Mouse (Mus musculus) intestine, postnatal 0 days (tissue): ENCODE measurements around the gene Ncam1. TPM values are rescaled to one million over a fixed set of nuclear protein-coding genes. Genes with fewer than 3 reads are reported as not detected.
A peak's percentile ranks its signal among the peaks of the same experiment; 100 is the strongest.

Source experiments
- ATAC-seq: fragments of 200-750 bp; cut with Nextera tagmentation; 2 replicates; pipeline ENCODE4 v1.8.0; 2017; ENCODE audit warnings: mild to moderate bottlenecking, moderate TSS enrichment, moderate library complexity
- H3K27ac ChIP-seq: fragments of 300-500 bp; sonication (generic); 2 replicates; pipeline ENCODE4 v1.5.1; 2014; ENCODE audit warnings: mild to moderate bottlenecking, low read depth, low read length, moderate library complexity
- H3K27me3 ChIP-seq: fragments of 300-500 bp; sonication (generic); replicated peaks from 2 replicates; pipeline ENCODE4 v1.6.1; 2014; ENCODE audit warnings: low read length, mixed read lengths; ENCODE audit not compliant: control insufficient read depth, insufficient read depth
- H3K36me3 ChIP-seq: fragments of 300-500 bp; sonication (generic); 2 replicates; pipeline ENCODE4 v1.6.1; 2014; ENCODE audit warnings: mild to moderate bottlenecking, moderate library complexity; ENCODE audit not compliant: control insufficient read depth, insufficient read depth
- H3K4me1 ChIP-seq: fragments of 300-500 bp; sonication (generic); replicated peaks from 2 replicates; pipeline ENCODE4 v1.6.1; 2014; ENCODE audit warnings: antibody characterized with exemption, low read length, mixed read lengths; ENCODE audit not compliant: control insufficient read depth, insufficient read depth
- H3K4me2 ChIP-seq: fragments of 300-500 bp; sonication (generic); replicated peaks from 2 replicates; pipeline ENCODE4 v1.6.1; 2014; ENCODE audit warnings: low read depth, mild to moderate bottlenecking, moderate library complexity
- H3K4me3 ChIP-seq: fragments of 300-500 bp; sonication (generic); 2 replicates; pipeline ENCODE4 v1.5.1; 2014; ENCODE audit warnings: low read depth, low read length
- H3K9ac ChIP-seq: fragments of 300-500 bp; sonication (generic); 2 replicates; pipeline ENCODE4 v1.6.1; 2014; ENCODE audit warnings: mild to moderate bottlenecking, low read depth, low read length
- H3K9me3 ChIP-seq: fragments of 300-500 bp; sonication (generic); 2 replicates; pipeline ENCODE4 v1.6.1; 2016; ENCODE audit warnings: mixed run types; ENCODE audit not compliant: control insufficient read depth
- CTCF ChIP-seq: sonication (generic); IDR thresholded peaks from 2 replicates; pipeline ENCODE4 v1.5.1; 2016; ENCODE audit warnings: low read depth, mild to moderate bottlenecking, control low read depth, antibody characterized with exemption, moderate library complexity
- WGBS: fragments of 180-500 bp; shearing (Covaris S2); extraction: QIAGEN DNeasy Blood & Tissue Kit; methylation state at CpG from one replicate; pipeline ENCODE4 v1.1.7; 2014; 5-methylcytosine and 5-hydroxymethylcytosine counted together
- polyA plus RNA-seq: library from polyadenylated mRNA; unstranded; fragments of >200 nt; fragmentation: Nextera tagmentation; extraction: Ambion mirVana; gene quantifications from 2 replicates; pipeline ENCODE4 v1.2.1, GENCODE M21; 2015

Gene Ncam1
- polyA plus RNA-seq = 23.2 and 23.7 TPM in 2 replicates

DNA sequence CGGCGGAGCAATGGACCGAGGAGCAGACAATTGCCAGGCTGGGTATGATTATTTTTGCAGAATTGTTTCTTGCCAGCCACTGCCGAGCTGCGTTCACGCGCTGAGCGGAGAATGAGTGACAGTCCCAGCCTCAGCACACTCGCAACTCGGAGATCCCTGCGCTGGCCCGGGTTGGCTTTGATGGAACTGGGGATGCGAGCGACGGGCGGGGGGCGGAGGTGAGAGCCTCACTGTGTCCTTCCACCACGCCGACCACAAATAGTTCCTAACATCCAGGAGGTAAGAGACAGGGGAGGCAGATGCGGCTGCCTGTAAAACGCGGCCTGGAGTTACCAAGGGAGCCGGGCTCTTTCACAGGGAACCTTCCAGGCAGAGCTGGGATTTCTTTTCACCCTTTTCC is at the start of gene Ncam1:
TSS of gene Ncam1 (minus strand) at position 120 of the 400 bp plus-strand sequence.
- H3K4me2 ChIP-seq = peak within 1 kb of the TSS; percentile 69
- TF ChIP-seq CTCF = 0 out of 2 replicates have a peak, but pooled peaks have one; percentile 4
- H3K9me3 ChIP-seq = no peaks in the 10 kb centered on the region
- H3K4me3 ChIP-seq = peak within 1 kb of the TSS; percentile 58
- under 1% methylated on average over 23 of the region's 23 CpGs for WGBS
- H3K27ac ChIP-seq = peak within 1 kb of the TSS; percentile 1; the same call in 1 of the 2 replicates
- peak; percentile 40; the same call in 1 of the 2 replicates for ATAC-seq
- no peaks in the 10 kb centered on the region for H3K4me1 ChIP-seq
- H3K9ac ChIP-seq = peak within 1 kb of the TSS; percentile 57
- H3K27me3 ChIP-seq = peaks cover 21% of the 10 kb centered on the region
- no peaks in the 10 kb centered on the region for H3K36me3 ChIP-seq

GRCm38 (mm10) chr9:49834013-49834412 is 35.3 kb upstream of the Ncam1 start:
- Histone ChIP-seq H3K9me3 (no peaks in the 10 kb centered on the region), H3K4me1 (no peaks in the 10 kb centered on the region), H3K9ac (no peak overlapping the region), H3K27ac (no peak overlapping the region), H3K36me3 (no peaks in the 10 kb centered on the region), H3K4me2 (no peak overlapping the region), H3K27me3 (no peaks in the 10 kb centered on the region), H3K4me3 (no peak overlapping the region)
- WGBS = 84% methylated on average over 1 of the region's 1 CpGs
- no peak for ATAC-seq
- no peak for TF ChIP-seq CTCF

DNA sequence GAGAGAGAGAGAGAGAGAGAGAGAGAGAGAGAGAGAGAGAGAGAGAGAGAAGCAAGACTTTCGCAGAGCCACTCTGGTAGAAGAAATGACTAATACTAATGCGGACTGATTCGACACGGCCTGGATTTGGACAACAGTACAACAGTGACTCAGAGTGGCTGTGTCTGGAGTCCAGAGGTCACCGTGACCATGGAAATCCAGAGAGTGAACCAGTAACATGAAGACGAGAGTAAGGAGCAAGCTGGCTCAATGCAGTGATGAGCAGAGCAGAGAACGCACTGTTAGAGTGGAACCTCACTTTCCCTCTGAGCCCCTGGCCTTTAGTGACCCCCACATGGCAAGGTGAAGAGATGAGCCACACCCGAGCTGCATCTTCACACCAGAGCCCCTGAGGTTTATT is 28.9 kb upstream of the Ncam1 start:
- Histone ChIP-seq H3K27me3 (no peaks in the 10 kb centered on the region), H3K4me1 (no peaks in the 10 kb centered on the region), H3K27ac (no peak overlapping the region), H3K9ac (no peak overlapping the region), H3K4me2 (no peak overlapping the region), H3K9me3 (no peaks in the 10 kb centered on the region), H3K4me3 (no peak overlapping the region), H3K36me3 (no peaks in the 10 kb centered on the region)
- ATAC-seq = no peak
- no peak for TF ChIP-seq CTCF
- WGBS = 82% methylated on average over 8 of the region's 8 CpGs

DNA sequence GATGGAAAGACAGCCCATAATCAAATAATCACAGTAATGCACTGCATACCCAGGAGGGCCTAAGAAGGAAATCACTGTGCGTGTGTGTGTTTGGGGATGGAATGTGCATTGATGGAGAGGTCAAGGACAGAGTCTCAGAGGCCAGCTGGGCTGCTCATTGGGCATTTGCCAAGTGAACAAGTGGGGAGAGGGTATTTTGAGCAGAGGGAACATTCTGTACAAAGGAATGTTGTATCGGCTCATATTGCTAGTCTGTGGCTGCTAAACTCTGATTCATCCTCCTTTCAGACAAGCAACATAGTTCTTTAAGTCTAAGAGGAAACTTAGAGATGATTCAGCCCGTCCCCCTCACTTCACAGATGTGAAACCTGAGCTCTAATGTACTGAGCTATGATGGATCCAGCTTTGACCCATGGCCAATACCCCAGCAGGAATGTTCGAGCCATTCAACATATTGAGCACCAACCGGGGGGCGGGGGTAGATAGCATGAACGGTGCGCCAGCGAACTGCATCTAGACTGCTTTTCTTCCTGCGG is 17.5 kb upstream of the Ncam1 start:
- no peak overlapping the region for H3K27ac ChIP-seq
- H3K4me3 ChIP-seq = no peak overlapping the region
- H3K27me3 ChIP-seq = no peaks in the 10 kb centered on the region
- no peak overlapping the region for H3K9ac ChIP-seq
- ATAC-seq = no peak
- H3K36me3 ChIP-seq = no peaks in the 10 kb centered on the region
- H3K4me2 ChIP-seq = no peak overlapping the region
- H3K4me1 ChIP-seq = no peaks in the 10 kb centered on the region
- no peaks in the 10 kb centered on the region for H3K9me3 ChIP-seq
- TF ChIP-seq CTCF = no peak
- WGBS = 65% methylated on average over 10 of the region's 10 CpGs

GRCm38 (mm10) chr9:49814442-49814841 is 15.7 kb upstream of the Ncam1 start:
- no peak overlapping the region for H3K4me3 ChIP-seq
- no peak overlapping the region for H3K4me2 ChIP-seq
- WGBS = 83% methylated on average over 2 of the region's 2 CpGs
- no peak overlapping the region for H3K9ac ChIP-seq
- no peak for ATAC-seq
- H3K9me3 ChIP-seq = no peaks in the 10 kb centered on the region
- no peaks in the 10 kb centered on the region for H3K36me3 ChIP-seq
- no peaks in the 10 kb centered on the region for H3K27me3 ChIP-seq
- no peak for TF ChIP-seq CTCF
- no peak overlapping the region for H3K27ac ChIP-seq
- H3K4me1 ChIP-seq = no peaks in the 10 kb centered on the region

- H3K36me3 ChIP-seq = no peaks in the 10 kb centered on the region
- no peak overlapping the region for H3K4me3 ChIP-seq
- H3K4me2 ChIP-seq = no peak overlapping the region
- TF ChIP-seq CTCF = no peak
- no peaks in the 10 kb centered on the region for H3K9me3 ChIP-seq
- no peaks in the 10 kb centered on the region for H3K4me1 ChIP-seq
- H3K27me3 ChIP-seq = peaks cover 3% of the 10 kb centered on the region; the same call in 1 of the 2 replicates
- H3K9ac ChIP-seq = no peak overlapping the region
- H3K27ac ChIP-seq = no peak overlapping the region
- no peak for ATAC-seq
- 47% methylated on average over 3 of the region's 3 CpGs for WGBS
These were observed 4.5 kb upstream of the Ncam1 start for GRCm38 (mm10) chr9:49803222-49803621.
